In genomic region chr8:111547144-111547543, GRCm38 (mm10) we compare ENCODE assay signal across 13 mouse cellular contexts.
"Had no signal": no experiment of that assay in that cellular context is flagged by ENCODE, and none has a peak within 500 bp of the region (broad histone marks: within the 10 kb centered on the region; RNA-seq: fewer than 3 reads in every experiment).

No protein-coding gene starts in this region.

- H3K4me2 ChIP-seq: kidney, embryonic 15.5 days; limb, embryonic 13.5 days; midbrain, embryonic 12.5 days; neural tube, embryonic 15.5 days had no signal

- H3K27ac ChIP-seq: kidney, embryonic 15.5 days; limb, embryonic 13.5 days; liver, embryonic 14.5 days; midbrain, embryonic 12.5 days; neural tube, embryonic 15.5 days had no signal

- H3K36me3 ChIP-seq: neural tube, embryonic 15.5 days had no signal

- DNase-seq: kidney, adult 2 months; kidney, postnatal 14 days; layer of hippocampus, adult 9-11 months; lung, adult 18-20 months; retina, postnatal 1 day; spleen, adult 18-20 months; thymus, adult 18-20 months; thymus, postnatal 14 days had no signal

- H3K27me3 ChIP-seq: kidney, embryonic 15.5 days; limb, embryonic 13.5 days; midbrain, embryonic 12.5 days; neural tube, embryonic 15.5 days had no signal

- H3K9ac ChIP-seq: kidney, embryonic 15.5 days; limb, embryonic 13.5 days; liver, embryonic 14.5 days; midbrain, embryonic 12.5 days; neural tube, embryonic 15.5 days had no signal

- H3K9me3 ChIP-seq: kidney, embryonic 15.5 days; limb, embryonic 13.5 days; midbrain, embryonic 12.5 days; neural tube, embryonic 15.5 days had no signal

- H3K4me3 ChIP-seq: kidney, embryonic 15.5 days; limb, embryonic 13.5 days; midbrain, embryonic 12.5 days; neural tube, embryonic 15.5 days had no signal
